Mouse (Mus musculus) right cerebral cortex, postnatal 36 days (tissue): ENCODE measurements around the gene Gm20909.
"Not testable (repeated sequence)": the region's sequence is repeated elsewhere in the genome, so short reads cannot be mapped to it uniquely, and the experiment has no call there.

Experiments used
- DNase-seq, 2 experiments: peaks; one replicate each; pipeline ENCODE4 v3.0.0; 2022; ENCODE audit warnings: low spot score in 2 of 2, mixed read lengths in 1 of 2

The Gm20909 gene

GRCm38 (mm10) chrY:21164270-21164669 is at the start of gene Gm20909:
Gene Gm20909, plus strand, starts transcription at chrY:21164570.
- DNase-seq: not testable (repeated sequence)
